Mouse (Mus musculus) forebrain, embryonic 16.5 days (tissue): ENCODE measurements around the gene Mpzl2. TPM values are rescaled to one million over a fixed set of nuclear protein-coding genes. Genes with fewer than 3 reads are reported as not detected.

Experiments
- ATAC-seq: fragments of 200-750 bp; cut with Nextera tagmentation; 2 replicates; pipeline ENCODE4 v1.8.0; 2017; ENCODE audit warnings: mild to moderate bottlenecking, moderate library complexity
- H3K27ac ChIP-seq: fragments of 300-500 bp; sonication (generic); 2 replicates; pipeline ENCODE4 v1.5.1; 2014; ENCODE audit warnings: low read length, control low read depth
- H3K27me3 ChIP-seq: fragments of 300-500 bp; sonication (generic); replicated peaks from 2 replicates; pipeline ENCODE4 v1.6.1; 2014; ENCODE audit warnings: low read length; ENCODE audit not compliant: control insufficient read depth, insufficient read depth
- H3K36me3 ChIP-seq: fragments of 300-500 bp; sonication (generic); 2 replicates; pipeline ENCODE4 v1.6.1; 2014; ENCODE audit not compliant: control insufficient read depth, insufficient read depth
- H3K4me1 ChIP-seq: fragments of 300-500 bp; sonication (generic); replicated peaks from 2 replicates; pipeline ENCODE4 v1.6.1; 2014; ENCODE audit warnings: low read length; ENCODE audit not compliant: control insufficient read depth, insufficient read depth
- H3K4me2 ChIP-seq: fragments of 300-500 bp; sonication (generic); 2 replicates; pipeline ENCODE4 v1.6.1; 2014; ENCODE audit warnings: mild to moderate bottlenecking, low read length, control low read depth
- H3K4me3 ChIP-seq: fragments of 300-500 bp; sonication (generic); replicated peaks from 2 replicates; pipeline ENCODE4 v1.5.1; 2014; ENCODE audit warnings: mild to moderate bottlenecking, low read length, control low read depth
- H3K9ac ChIP-seq: fragments of 300-500 bp; sonication (generic); replicated peaks from 2 replicates; pipeline ENCODE4 v1.6.1; 2014; ENCODE audit warnings: low read depth, low read length, control low read depth
- H3K9me3 ChIP-seq: fragments of 300-500 bp; sonication (generic); 2 replicates; pipeline ENCODE4 v1.6.1; 2016; ENCODE audit warnings: low read length; ENCODE audit not compliant: control insufficient read depth
- WGBS: fragments of 180-500 bp; shearing (Covaris S2); extraction: QIAGEN DNeasy Blood & Tissue Kit; methylation state at CpG from one replicate; pipeline ENCODE4 v1.1.7; 2014; 5-methylcytosine and 5-hydroxymethylcytosine counted together
- polyA plus RNA-seq: library from polyadenylated mRNA; unstranded; fragments of >200 nt; fragmentation: Nextera tagmentation; extraction: Ambion mirVana; gene quantifications from 2 replicates; pipeline ENCODE4 v1.2.1, GENCODE M21; 2015

Gene Mpzl2
- polyA plus RNA-seq, 1 experiment from 2014 or later: 0.38 TPM

GRCm38 (mm10) chr9:45088040-45088439 is 48.4 kb downstream of the Mpzl2 start:
- no peaks in the 10 kb centered on the region for H3K4me1 ChIP-seq
- H3K27me3 ChIP-seq: peaks cover 2% of the 10 kb centered on the region; the same call in 1 of the 2 replicates
- no peak overlapping the region for H3K9ac ChIP-seq
- no peak overlapping the region for H3K4me3 ChIP-seq
- no peak overlapping the region for H3K27ac ChIP-seq
- no peak for ATAC-seq
- no peaks in the 10 kb centered on the region for H3K9me3 ChIP-seq
- H3K36me3 ChIP-seq: no peaks in the 10 kb centered on the region
- H3K4me2 ChIP-seq: no peak overlapping the region

- no peak overlapping the region for H3K27ac ChIP-seq
- no peak for ATAC-seq
Measured at GRCm38 (mm10) chr9:45090811-45091210, 51.2 kb downstream of the Mpzl2 start.

GRCm38 (mm10) chr9:45092641-45093040 is 53.0 kb downstream of the Mpzl2 start:
- H3K27ac ChIP-seq: no peak overlapping the region
- H3K4me3 ChIP-seq: no peak overlapping the region
- H3K36me3 ChIP-seq: no peaks in the 10 kb centered on the region
- peaks cover under 1% of the 10 kb centered on the region; the same call in 1 of the 2 replicates for H3K27me3 ChIP-seq
- H3K4me1 ChIP-seq: no peaks in the 10 kb centered on the region
- no peak overlapping the region for H3K4me2 ChIP-seq
- H3K9me3 ChIP-seq: no peaks in the 10 kb centered on the region
- WGBS: 74% methylated on average over 4 of the region's 4 CpGs
- no peak overlapping the region for H3K9ac ChIP-seq
- ATAC-seq: no peak

More at GRCm38 (mm10) chr9:45090811-45091210, 51.2 kb downstream of the Mpzl2 start:
- Histone ChIP-seq H3K27me3 (peaks cover 2% of the 10 kb centered on the region; the same call in 1 of the 2 replicates), H3K4me3 (no peak overlapping the region), H3K9me3 (no peaks in the 10 kb centered on the region), H3K36me3 (no peaks in the 10 kb centered on the region), H3K4me1 (no peaks in the 10 kb centered on the region), H3K9ac (no peak overlapping the region), H3K4me2 (no peak overlapping the region)
- WGBS: 69% methylated on average over 3 of the region's 3 CpGs

- Histone ChIP-seq H3K9me3 (no peaks in the 10 kb centered on the region), H3K4me3 (no peak overlapping the region), H3K27me3 (no peaks in the 10 kb centered on the region; the same call in none of the 2 replicates), H3K27ac (no peak overlapping the region), H3K4me2 (no peak overlapping the region), H3K9ac (no peak overlapping the region), H3K4me1 (no peaks in the 10 kb centered on the region), H3K36me3 (no peaks in the 10 kb centered on the region)
- WGBS: 75% methylated on average over 6 of the region's 6 CpGs
- ATAC-seq: no peak
Measured at GRCm38 (mm10) chr9:45095149-45095937, 55.7 kb downstream of the Mpzl2 start.

- H3K4me3 ChIP-seq: no peak overlapping the region
- no peak overlapping the region for H3K4me2 ChIP-seq
- H3K9me3 ChIP-seq: no peaks in the 10 kb centered on the region
- no peak for ATAC-seq
- H3K27ac ChIP-seq: no peak overlapping the region
- no peak overlapping the region for H3K9ac ChIP-seq
- H3K4me1 ChIP-seq: no peaks in the 10 kb centered on the region
- H3K27me3 ChIP-seq: no peaks in the 10 kb centered on the region; the same call in 1 of the 2 replicates
- H3K36me3 ChIP-seq: no peaks in the 10 kb centered on the region
- WGBS: 79% methylated on average over 5 of the region's 5 CpGs
Measured at GRCm38 (mm10) chr9:45097877-45098276, 58.3 kb downstream of the Mpzl2 start.

- no peak overlapping the region for H3K4me2 ChIP-seq
- H3K27ac ChIP-seq: no peak overlapping the region
- H3K9me3 ChIP-seq: no peaks in the 10 kb centered on the region
- no peak overlapping the region for H3K9ac ChIP-seq
- no peak for ATAC-seq
- 48% methylated on average over 3 of the region's 3 CpGs for WGBS
- no peaks in the 10 kb centered on the region; the same call in 1 of the 2 replicates for H3K27me3 ChIP-seq
- no peaks in the 10 kb centered on the region for H3K36me3 ChIP-seq
- no peaks in the 10 kb centered on the region for H3K4me1 ChIP-seq
- H3K4me3 ChIP-seq: no peak overlapping the region
Measured at GRCm38 (mm10) chr9:45098426-45098825, 58.8 kb downstream of the Mpzl2 start.

- Histone ChIP-seq H3K9me3 (no peaks in the 10 kb centered on the region), H3K27ac (no peak overlapping the region), H3K9ac (no peak overlapping the region), H3K4me2 (no peak overlapping the region), H3K36me3 (no peaks in the 10 kb centered on the region), H3K27me3 (no peaks in the 10 kb centered on the region; the same call in 1 of the 2 replicates), H3K4me3 (no peak overlapping the region), H3K4me1 (no peaks in the 10 kb centered on the region)
- 94% methylated on average over 1 of the region's 1 CpGs for WGBS
- ATAC-seq: no peak
Measured at GRCm38 (mm10) chr9:45102528-45102927, 62.9 kb downstream of the Mpzl2 start.

GRCm38 (mm10) chr9:45103211-45103979 is 63.8 kb downstream of the Mpzl2 start:
- ATAC-seq: no peak
- no peaks in the 10 kb centered on the region for H3K36me3 ChIP-seq
- no peaks in the 10 kb centered on the region for H3K9me3 ChIP-seq
- no peaks in the 10 kb centered on the region for H3K4me1 ChIP-seq
- no peak overlapping the region for H3K27ac ChIP-seq
- WGBS: 80% methylated on average over 11 of the region's 11 CpGs
- no peak overlapping the region for H3K9ac ChIP-seq
- H3K4me3 ChIP-seq: no peak overlapping the region
- no peaks in the 10 kb centered on the region; the same call in 1 of the 2 replicates for H3K27me3 ChIP-seq
- H3K4me2 ChIP-seq: no peak overlapping the region
